Mouse (Mus musculus) cerebellum, adult 2 months (tissue): ENCODE measurements around the gene Mast4. TPM values are rescaled to one million over a fixed set of nuclear protein-coding genes. Genes with fewer than 3 reads are reported as not detected.

Experiments used
- DNase-seq, 2 experiments: peaks; one replicate each; pipeline ENCODE4 v3.0.0; 2021
- H3K27ac ChIP-seq: fragments of 200-500 bp; 2 replicates; pipeline ENCODE4 v1.5.1; 2012; ENCODE audit warnings: low read length, control low read depth, inconsistent platforms; ENCODE audit not compliant: insufficient read depth
- H3K27me3 ChIP-seq: fragments of 200-500 bp; 2 replicates; pipeline ENCODE4 v1.6.1; 2012; ENCODE audit warnings: inconsistent platforms, mild to moderate bottlenecking, low read length, moderate library complexity; ENCODE audit not compliant: control insufficient read depth, insufficient read depth
- H3K4me1 ChIP-seq: fragments of 200-500 bp; 2 replicates; pipeline ENCODE4 v1.6.1; 2011; ENCODE audit warnings: low read length; ENCODE audit not compliant: control insufficient read depth, insufficient read depth
- H3K4me3 ChIP-seq: fragments of 200-500 bp; replicated peaks from 2 replicates; pipeline ENCODE3; 2011; ENCODE audit warnings: mild to moderate bottlenecking, low read depth, low read length, control low read depth; ENCODE audit not compliant: insufficient read depth
- CTCF ChIP-seq: fragments of 200-500 bp; IDR thresholded peaks from 2 replicates; pipeline ENCODE4 v1.5.1; 2011; ENCODE audit warnings: low read depth, mild to moderate bottlenecking, control low read depth, low read length, moderate library complexity, borderline replicate concordance; ENCODE audit not compliant: insufficient read depth
- POLR2A ChIP-seq: fragments of 200-500 bp; IDR thresholded peaks from 2 replicates; pipeline ENCODE4 v1.6.1; 2011; ENCODE audit warnings: low read length, control low read depth, borderline replicate concordance; ENCODE audit not compliant: insufficient read depth
- WGBS: fragments of 180-500 bp; shearing (Covaris S2); methylation state at CpG from one replicate; pipeline ENCODE4 v1.1.7; 2018; 5-methylcytosine and 5-hydroxymethylcytosine counted together
- polyA plus RNA-seq: library from polyadenylated mRNA; depleted of rRNA; stranded (reverse); fragments of >200 nt; gene quantifications from 2 replicates; pipeline ENCODE4 v1.2.3, GENCODE M21; 2012

Mast4 gene
- polyA plus RNA-seq, 1 experiment = 21.2 TPM

DNA sequence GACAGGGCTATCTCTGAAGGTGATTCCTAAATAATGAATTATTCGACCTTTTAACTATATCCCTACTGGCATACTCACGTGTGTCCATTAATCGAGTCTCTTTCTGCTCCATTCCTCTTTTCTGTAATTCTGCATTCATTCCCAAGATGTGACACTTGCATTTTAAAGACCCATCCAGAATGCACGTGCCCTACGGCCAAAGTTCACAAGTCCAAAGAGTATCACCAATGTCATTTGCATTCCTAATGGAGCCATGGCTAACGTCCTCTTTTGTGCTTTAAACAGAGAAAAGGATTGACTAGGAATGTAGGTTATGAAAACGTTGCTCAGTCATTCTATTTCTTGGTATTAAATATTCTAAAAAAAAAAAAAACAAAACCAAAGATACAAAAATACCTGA lies 157.4 kb downstream of the Mast4 start:
- Histone ChIP-seq H3K4me3 (no peak overlapping the region), H3K27ac (no peak overlapping the region), H3K4me1 (no peaks in the 10 kb centered on the region), H3K27me3 (no peaks in the 10 kb centered on the region; the same call in 1 of the 2 replicates)
- 47% methylated on average over 7 of the region's 7 CpGs for WGBS
- DNase-seq = no peak
- TF ChIP-seq POLR2A (no peak), CTCF (no peak)

DNA sequence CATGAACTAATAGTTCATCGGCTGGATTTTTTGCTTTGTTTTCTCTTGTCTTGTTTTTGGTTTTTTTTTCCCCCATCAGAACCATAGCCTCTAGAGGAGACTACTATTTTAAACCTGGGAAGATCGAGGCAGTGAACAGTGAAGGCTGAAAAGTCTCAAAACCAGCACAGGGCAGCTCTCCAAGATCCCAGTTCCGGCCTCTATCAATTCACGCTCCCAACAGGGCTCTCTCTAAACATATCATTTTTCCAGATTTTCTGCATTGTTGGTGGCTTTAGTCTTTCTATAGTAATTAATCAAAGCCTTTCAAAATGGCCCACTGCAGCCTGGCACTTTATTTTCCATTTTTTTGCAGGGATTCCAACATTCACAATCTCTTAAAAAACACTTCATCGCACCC lies 159.9 kb downstream of the Mast4 start:
- WGBS = 72% methylated on average over 5 of the region's 5 CpGs
- DNase-seq = no peak

DNA sequence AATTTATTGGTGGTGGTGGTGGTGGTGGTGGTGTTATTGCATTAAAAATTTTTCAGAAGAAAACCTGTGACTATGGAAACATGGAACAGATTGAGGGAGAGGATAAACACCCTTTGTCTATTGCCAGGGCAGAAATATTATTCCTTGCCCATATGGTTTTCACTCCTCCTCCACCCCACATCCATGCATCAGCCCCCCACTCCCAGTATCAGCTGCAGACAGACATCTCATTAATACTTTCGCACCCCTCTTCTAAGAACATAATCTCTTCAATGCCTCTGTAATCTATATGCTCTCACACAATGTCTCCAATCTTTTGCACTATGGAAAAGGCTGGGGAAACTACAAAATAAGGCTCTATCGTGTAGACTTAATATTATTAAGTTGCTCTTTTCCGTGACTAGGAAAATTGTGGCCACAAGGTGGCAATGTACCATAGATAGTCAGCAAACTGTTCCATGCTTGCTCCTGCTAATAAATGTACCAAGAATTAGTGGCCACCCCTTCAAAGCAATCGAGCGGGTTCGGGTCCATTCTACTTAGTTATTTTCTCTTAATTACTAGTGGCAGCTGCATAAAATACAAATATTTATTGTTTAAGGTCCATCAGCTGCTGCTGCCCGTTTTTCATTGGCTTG lies 160.6 kb downstream of the Mast4 start:
- 23% methylated on average over 7 of the region's 7 CpGs for WGBS
- peak; percentile 15 to 27 for DNase-seq
- no peaks in the 10 kb centered on the region; the same call in 1 of the 2 replicates for H3K27me3 ChIP-seq
- H3K4me1 ChIP-seq = no peaks in the 10 kb centered on the region
- no peak overlapping the region for H3K27ac ChIP-seq
- no peak overlapping the region for H3K4me3 ChIP-seq
- TF ChIP-seq POLR2A = no peak
- TF ChIP-seq CTCF = no peak

More for the DNA sequence above, 159.9 kb downstream of the Mast4 start:
- Histone ChIP-seq H3K4me1 (no peaks in the 10 kb centered on the region), H3K27ac (no peak overlapping the region), H3K4me3 (no peak overlapping the region), H3K27me3 (no peaks in the 10 kb centered on the region; the same call in 1 of the 2 replicates)
- TF ChIP-seq POLR2A (no peak), CTCF (no peak)

DNA sequence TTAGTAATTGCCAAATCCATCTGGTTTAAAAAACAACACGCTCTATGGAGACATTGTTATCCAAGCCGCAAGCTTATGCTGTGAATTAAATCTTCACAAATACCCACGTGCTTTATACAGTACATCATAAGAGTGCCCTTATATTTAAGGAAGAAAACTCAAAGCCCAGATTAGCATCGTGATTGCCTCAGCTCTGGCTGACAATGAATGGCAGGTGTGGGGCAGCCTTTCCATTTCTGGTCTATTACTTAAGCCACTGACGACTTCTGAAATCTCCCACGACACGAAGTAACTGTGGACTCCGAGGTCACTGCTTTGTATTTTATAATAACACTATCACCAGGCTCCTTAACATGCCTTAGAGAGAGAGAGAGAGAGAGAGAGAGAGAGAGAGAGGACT lies 182.4 kb downstream of the Mast4 start:
- 85% methylated on average over 8 of the region's 8 CpGs for WGBS
- Histone ChIP-seq H3K27ac (no peak overlapping the region), H3K4me1 (no peaks in the 10 kb centered on the region)

DNA sequence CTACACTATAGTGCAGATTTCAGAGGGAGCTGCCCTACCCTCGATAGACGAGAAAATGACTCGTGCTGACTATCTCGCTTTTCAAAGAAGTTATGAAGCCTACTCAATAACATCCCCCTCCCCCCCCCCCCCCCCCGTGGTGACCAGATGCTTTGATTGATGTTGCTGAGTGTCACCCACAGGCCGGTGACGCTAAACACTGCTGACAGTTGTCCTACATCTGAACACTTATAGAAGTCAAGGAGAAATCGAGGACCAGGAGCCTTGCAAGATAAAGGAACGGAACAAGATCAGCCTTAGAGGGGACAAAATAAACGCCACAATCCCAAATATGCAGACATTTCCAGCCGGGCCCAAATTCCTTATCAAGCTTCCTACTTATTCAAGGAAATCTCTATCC lies 183.1 kb downstream of the Mast4 start:
- Histone ChIP-seq H3K4me1 (no peaks in the 10 kb centered on the region), H3K27me3 (no peaks in the 10 kb centered on the region), H3K27ac (no peak overlapping the region), H3K4me3 (no peak overlapping the region)
- TF ChIP-seq POLR2A (no peak), CTCF (no peak)
- WGBS = 34% methylated on average over 11 of the region's 11 CpGs
- DNase-seq = no peak

More for the DNA sequence above, 182.4 kb downstream of the Mast4 start:
- no peak for TF ChIP-seq POLR2A
- TF ChIP-seq CTCF = no peak
- Histone ChIP-seq H3K4me3 (no peak overlapping the region), H3K27me3 (no peaks in the 10 kb centered on the region)
- DNase-seq = no peak

DNA sequence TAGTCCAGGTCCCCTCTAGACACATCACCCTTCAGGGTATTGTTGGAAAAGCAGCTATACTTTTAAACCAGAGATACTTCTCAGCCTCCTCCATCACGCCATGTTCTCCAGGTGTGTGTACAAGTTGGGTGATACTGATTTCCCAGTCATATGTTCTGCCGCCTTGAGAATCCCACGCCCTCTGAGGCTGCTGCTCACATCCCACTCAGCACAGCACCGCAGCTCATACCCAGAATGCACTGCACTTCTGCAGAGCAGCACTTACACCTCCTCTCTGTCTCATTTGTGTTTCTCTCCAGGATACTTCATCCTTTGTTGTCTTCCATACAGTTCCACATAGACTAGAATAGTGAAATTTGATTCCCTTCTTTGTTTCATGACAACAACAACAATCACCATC lies 183.6 kb downstream of the Mast4 start:
- DNase-seq = no peak
- Histone ChIP-seq H3K27ac (no peak overlapping the region), H3K27me3 (no peaks in the 10 kb centered on the region), H3K4me3 (no peak overlapping the region), H3K4me1 (no peaks in the 10 kb centered on the region)
- WGBS = 53% methylated on average over 4 of the region's 4 CpGs
- TF ChIP-seq CTCF (no peak), POLR2A (no peak)

DNA sequence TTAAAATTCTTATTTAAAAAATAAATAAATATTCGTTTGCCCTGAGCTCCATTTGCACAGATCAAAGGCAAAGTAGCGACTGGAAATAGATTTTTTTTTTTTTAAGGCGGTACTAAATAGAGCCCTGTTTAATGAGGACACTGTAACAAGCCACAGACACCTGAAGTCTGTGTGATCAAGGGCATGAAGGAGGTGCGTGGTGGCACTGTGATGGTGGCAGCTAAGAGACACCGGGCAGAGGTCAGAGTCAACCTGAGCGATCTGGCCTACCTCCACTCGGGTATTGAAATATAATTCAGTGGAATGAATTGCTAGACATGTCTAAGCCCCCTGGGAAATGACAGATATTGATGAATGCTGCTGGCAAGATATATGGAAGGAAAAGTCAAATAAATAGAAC lies 184.9 kb downstream of the Mast4 start:
- no peak overlapping the region for H3K4me3 ChIP-seq
- 89% methylated on average over 7 of the region's 7 CpGs for WGBS

DNA sequence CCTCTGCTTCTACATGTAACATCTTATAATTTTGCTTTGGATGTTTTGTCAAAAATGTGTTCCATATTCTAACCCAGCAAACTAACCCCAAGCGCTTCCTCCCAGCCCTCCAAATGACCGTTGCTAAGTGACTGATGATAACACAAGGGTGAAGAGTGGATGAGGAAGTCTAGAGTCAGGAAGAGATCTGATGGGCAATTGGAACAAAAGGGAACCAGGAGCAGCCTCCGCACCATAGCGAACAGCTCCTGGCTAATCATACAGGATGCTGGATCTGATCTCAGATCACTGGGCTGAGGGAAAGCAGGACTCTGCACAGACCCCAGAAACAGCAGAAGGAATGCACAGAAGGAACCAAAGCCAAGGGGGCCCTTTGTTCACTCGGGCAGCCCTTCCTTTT lies 190.0 kb downstream of the Mast4 start:
- no peaks in the 10 kb centered on the region for H3K4me1 ChIP-seq
- no peak overlapping the region for H3K27ac ChIP-seq
- no peak overlapping the region for H3K4me3 ChIP-seq
- WGBS = 67% methylated on average over 5 of the region's 5 CpGs
- no peak for DNase-seq
- H3K27me3 ChIP-seq = no peaks in the 10 kb centered on the region
- TF ChIP-seq CTCF (no peak), POLR2A (no peak)

More for the DNA sequence above, 184.9 kb downstream of the Mast4 start:
- Histone ChIP-seq H3K4me1 (no peaks in the 10 kb centered on the region), H3K27me3 (no peaks in the 10 kb centered on the region), H3K27ac (no peak overlapping the region)
- TF ChIP-seq CTCF = no peak
- TF ChIP-seq POLR2A = no peak
- no peak for DNase-seq
